Mouse (Mus musculus) heart, embryonic 16.5 days (tissue): ENCODE data around the gene Myo5c. TPM values are rescaled to one million over a fixed set of nuclear protein-coding genes. Genes with fewer than 3 reads are reported as not detected.

Experiments
- ATAC-seq: fragments of 200-750 bp; cut with Nextera tagmentation; replicated peaks from 2 replicates; pipeline ENCODE4 v1.8.0; 2017; ENCODE audit warnings: moderate number of reproducible peaks; ENCODE audit not compliant: insufficient read depth, low FRiP score; ENCODE audit errors: extremely low read depth
- H3K27ac ChIP-seq: fragments of 300-500 bp; sonication (generic); 2 replicates; pipeline ENCODE4 v1.5.1; 2014; ENCODE audit warnings: mild to moderate bottlenecking, low read length, control low read depth, moderate library complexity
- H3K27me3 ChIP-seq: fragments of 300-500 bp; sonication (generic); 2 replicates; pipeline ENCODE4 v1.6.1; 2014; ENCODE audit warnings: low read length, mixed read lengths; ENCODE audit not compliant: control insufficient read depth, insufficient read depth
- H3K36me3 ChIP-seq: fragments of 300-500 bp; sonication (generic); 2 replicates; pipeline ENCODE4 v1.6.1; 2014; ENCODE audit not compliant: control insufficient read depth, insufficient read depth
- H3K4me1 ChIP-seq: fragments of 300-500 bp; sonication (generic); 2 replicates; pipeline ENCODE4 v1.6.1; 2014; ENCODE audit warnings: low read length, mixed read lengths; ENCODE audit not compliant: control insufficient read depth, insufficient read depth
- H3K4me2 ChIP-seq: fragments of 300-500 bp; sonication (generic); 2 replicates; pipeline ENCODE4 v1.6.1; 2014; ENCODE audit warnings: low read depth, mild to moderate bottlenecking, control low read depth, low read length
- H3K4me3 ChIP-seq: fragments of 300-500 bp; sonication (generic); 2 replicates; pipeline ENCODE4 v1.5.1; 2014; ENCODE audit warnings: mild to moderate bottlenecking, control low read depth, low read length
- H3K9ac ChIP-seq: fragments of 300-500 bp; sonication (generic); 2 replicates; pipeline ENCODE4 v1.6.1; 2014; ENCODE audit warnings: low read length, control low read depth
- H3K9me3 ChIP-seq: fragments of 300-500 bp; sonication (generic); replicated peaks from 2 replicates; pipeline ENCODE4 v1.6.1; 2016; ENCODE audit warnings: low read length; ENCODE audit not compliant: control insufficient read depth
- WGBS: fragments of 180-500 bp; shearing (Covaris S2); extraction: QIAGEN DNeasy Blood & Tissue Kit; methylation state at CpG from one replicate; pipeline ENCODE4 v1.1.7; 2014; 5-methylcytosine and 5-hydroxymethylcytosine counted together
- polyA plus RNA-seq: library from polyadenylated mRNA; unstranded; fragments of >200 nt; fragmentation: Nextera tagmentation; extraction: Ambion mirVana; gene quantifications from 2 replicates; pipeline ENCODE4 v1.2.1, GENCODE M21; 2015

Gene Myo5c
- polyA plus RNA-seq = 2.5 and 4.7 TPM in 2 replicates

- peak within 1 kb of the TSS; percentile 76 for H3K9ac ChIP-seq
- H3K4me3 ChIP-seq = peak within 1 kb of the TSS; percentile 67
- peaks cover 9% of the 10 kb centered on the region for H3K4me1 ChIP-seq
- 5% methylated on average over 48 of the region's 48 CpGs for WGBS
- H3K27ac ChIP-seq = no peak within 1 kb of the TSS
- peak; percentile 69 for ATAC-seq
- no peaks in the 10 kb centered on the region for H3K9me3 ChIP-seq
- H3K27me3 ChIP-seq = peaks cover 3% of the 10 kb centered on the region; the same call in 1 of the 2 replicates
- H3K4me2 ChIP-seq = peak within 1 kb of the TSS; percentile 88
- no peaks in the 10 kb centered on the region for H3K36me3 ChIP-seq
Observed at GRCm38 (mm10) chr9:75231841-75232746, at the start of gene Myo5c. Gene Myo5c (plus strand): TSS chr9:75232020.

DNA sequence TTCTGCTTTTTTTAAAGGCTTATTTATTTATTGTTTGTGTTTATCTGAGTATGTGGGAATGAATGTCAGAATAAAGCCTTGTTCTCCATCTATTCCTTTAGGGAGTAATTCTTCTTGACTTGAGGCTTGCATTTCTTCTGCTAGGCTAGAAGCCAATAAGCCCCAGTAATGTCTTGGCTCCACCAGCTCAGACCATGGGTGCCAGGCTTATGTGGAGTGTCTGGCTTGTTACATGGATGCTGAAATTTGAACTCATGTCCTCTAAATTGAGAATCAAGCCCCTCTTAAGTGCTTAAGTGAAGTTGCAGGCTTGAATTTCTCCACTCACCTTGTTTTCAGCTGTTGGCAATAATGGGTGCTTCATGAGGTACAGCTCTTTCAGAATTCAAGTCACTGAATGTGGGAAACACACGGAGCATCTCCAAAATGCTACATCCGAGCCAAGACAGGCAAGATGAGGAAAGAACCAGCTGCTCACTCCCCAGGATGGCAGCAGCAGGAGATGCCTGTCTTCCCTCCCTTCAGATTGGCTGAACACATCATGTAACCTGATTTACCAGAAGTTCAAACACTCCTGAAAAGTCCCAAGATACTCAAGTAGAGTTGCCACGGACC lies 44.1 kb upstream of the Myo5c start:
- H3K27me3 ChIP-seq = no peaks in the 10 kb centered on the region
- no peak overlapping the region for H3K4me2 ChIP-seq
- H3K9me3 ChIP-seq = no peaks in the 10 kb centered on the region
- H3K4me3 ChIP-seq = no peak overlapping the region
- no peak for ATAC-seq
- H3K36me3 ChIP-seq = peaks cover 17% of the 10 kb centered on the region; the same call in 1 of the 2 replicates
- WGBS = 79% methylated on average over 3 of the region's 3 CpGs
- no peak overlapping the region for H3K27ac ChIP-seq
- H3K4me1 ChIP-seq = no peaks in the 10 kb centered on the region
- H3K9ac ChIP-seq = no peak overlapping the region

GRCm38 (mm10) chr9:75193858-75194257 lies 38.0 kb upstream of the Myo5c start:
- WGBS = 50% methylated on average over 4 of the region's 4 CpGs
- no peak for ATAC-seq
- peaks cover 5% of the 10 kb centered on the region for H3K4me1 ChIP-seq

DNA sequence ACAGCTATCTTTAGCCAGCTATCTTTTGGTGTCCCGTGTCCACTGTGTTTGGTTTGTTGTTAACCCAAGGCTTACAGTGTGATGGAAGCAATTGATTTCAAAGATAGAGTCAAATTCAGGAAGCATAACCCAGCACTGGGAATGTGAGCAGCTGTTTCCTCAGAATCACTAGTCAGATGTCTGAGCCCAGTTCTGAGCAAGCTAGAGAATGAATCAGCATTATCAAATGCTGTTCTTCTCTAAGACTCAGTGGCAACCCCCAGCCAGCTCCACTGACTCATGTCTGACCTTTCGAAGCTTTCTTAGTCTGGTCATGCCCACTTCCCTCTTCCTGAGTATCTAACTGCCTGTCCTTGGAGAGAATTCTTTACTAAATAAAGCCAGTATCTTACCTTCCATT lies 35.5 kb upstream of the Myo5c start:
- Histone ChIP-seq H3K27ac (no peak overlapping the region), H3K4me3 (no peak overlapping the region), H3K27me3 (no peaks in the 10 kb centered on the region), H3K9me3 (no peaks in the 10 kb centered on the region), H3K4me2 (no peak overlapping the region), H3K36me3 (peaks cover 4% of the 10 kb centered on the region), H3K4me1 (peaks cover 5% of the 10 kb centered on the region), H3K9ac (no peak overlapping the region)
- WGBS = 15% methylated on average over 2 of the region's 2 CpGs
- ATAC-seq = no peak

More at GRCm38 (mm10) chr9:75193858-75194257, 38.0 kb upstream of the Myo5c start:
- no peak overlapping the region for H3K27ac ChIP-seq
- no peaks in the 10 kb centered on the region for H3K27me3 ChIP-seq
- H3K4me3 ChIP-seq = no peak overlapping the region
- no peaks in the 10 kb centered on the region for H3K9me3 ChIP-seq
- 0 out of 2 replicates have a peak, but pooled peaks cover 2% of the 10 kb centered on the region for H3K36me3 ChIP-seq
- no peak overlapping the region for H3K4me2 ChIP-seq
- no peak overlapping the region for H3K9ac ChIP-seq

GRCm38 (mm10) chr9:75197297-75197696 lies 34.5 kb upstream of the Myo5c start:
- H3K27me3 ChIP-seq = no peaks in the 10 kb centered on the region
- no peak overlapping the region for H3K4me2 ChIP-seq
- no peak overlapping the region for H3K9ac ChIP-seq
- H3K4me3 ChIP-seq = no peak overlapping the region
- H3K4me1 ChIP-seq = peaks cover 5% of the 10 kb centered on the region
- H3K36me3 ChIP-seq = peaks cover 9% of the 10 kb centered on the region
- WGBS = 59% methylated on average over 6 of the region's 6 CpGs
- no peak overlapping the region for H3K27ac ChIP-seq
- no peaks in the 10 kb centered on the region for H3K9me3 ChIP-seq
- no peak for ATAC-seq

- Histone ChIP-seq H3K27ac (no peak overlapping the region), H3K9ac (no peak overlapping the region), H3K27me3 (no peaks in the 10 kb centered on the region), H3K4me1 (no peaks in the 10 kb centered on the region), H3K4me2 (no peak overlapping the region), H3K9me3 (no peaks in the 10 kb centered on the region), H3K36me3 (peaks cover 15% of the 10 kb centered on the region), H3K4me3 (no peak overlapping the region)
- no peak for ATAC-seq
- 81% methylated on average over 1 of the region's 1 CpGs for whole genome bisulfite sequencing
Observed at GRCm38 (mm10) chr9:75201506-75201905, 30.3 kb upstream of the Myo5c start.

GRCm38 (mm10) chr9:75202036-75202435 lies 29.8 kb upstream of the Myo5c start:
- H3K4me3 ChIP-seq = no peak overlapping the region
- 81% methylated on average over 2 of the region's 2 CpGs for WGBS
- peaks cover 15% of the 10 kb centered on the region for H3K36me3 ChIP-seq
- no peak for ATAC-seq
- H3K27ac ChIP-seq = no peak overlapping the region
- H3K9ac ChIP-seq = no peak overlapping the region
- H3K27me3 ChIP-seq = no peaks in the 10 kb centered on the region
- no peaks in the 10 kb centered on the region for H3K4me1 ChIP-seq
- no peaks in the 10 kb centered on the region for H3K9me3 ChIP-seq
- no peak overlapping the region for H3K4me2 ChIP-seq

GRCm38 (mm10) chr9:75209246-75209645 lies 22.6 kb upstream of the Myo5c start:
- Histone ChIP-seq H3K4me3 (no peak overlapping the region), H3K27me3 (no peaks in the 10 kb centered on the region), H3K27ac (no peak overlapping the region), H3K9me3 (no peaks in the 10 kb centered on the region), H3K9ac (no peak overlapping the region), H3K4me1 (no peaks in the 10 kb centered on the region), H3K4me2 (no peak overlapping the region), H3K36me3 (peaks cover 14% of the 10 kb centered on the region)
- WGBS = 74% methylated on average over 1 of the region's 1 CpGs
- no peak for ATAC-seq

DNA sequence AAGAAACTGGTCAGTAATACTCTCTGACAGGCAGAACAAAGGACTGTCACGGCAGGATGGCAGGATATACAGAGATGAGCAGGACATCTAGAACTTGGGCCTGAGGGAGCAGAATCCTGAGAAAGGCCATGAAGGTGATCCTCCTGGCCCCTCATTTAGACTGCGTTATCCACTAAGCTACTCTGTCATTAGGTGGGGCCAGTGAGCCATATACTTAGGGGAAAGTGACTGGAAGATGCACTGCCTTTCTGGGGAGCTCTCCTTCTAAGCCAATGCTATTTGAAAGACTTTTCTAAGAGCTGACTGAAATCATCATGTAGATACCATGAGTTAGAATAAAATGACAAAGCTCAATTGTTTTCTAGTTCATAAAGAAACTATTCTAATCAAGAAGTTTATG lies 21.6 kb upstream of the Myo5c start:
- Histone ChIP-seq H3K4me2 (no peak overlapping the region), H3K9me3 (no peaks in the 10 kb centered on the region), H3K4me3 (no peak overlapping the region), H3K4me1 (no peaks in the 10 kb centered on the region), H3K36me3 (peaks cover 16% of the 10 kb centered on the region; the same call in 1 of the 2 replicates), H3K27ac (no peak overlapping the region), H3K9ac (no peak overlapping the region), H3K27me3 (no peaks in the 10 kb centered on the region)
- no peak for ATAC-seq
- WGBS = 70% methylated on average over 2 of the region's 2 CpGs
